Mouse (Mus musculus) T-helper 17 cell (primary cell): ENCODE data around the gene Arrdc5.

Source experiments
- in situ Hi-C, 2 experiments: fragments of 300-600 bp; cut with MboI, MseI; formaldehyde crosslinking; loops; 1 replicate in 1 of 2; 2 replicates in 1 of 2; pipeline ENCODE4 v1.15.1; 2025; ENCODE audit warnings: high pct_unique_total_duplicates in 2 of 2

Arrdc5 gene

DNA sequence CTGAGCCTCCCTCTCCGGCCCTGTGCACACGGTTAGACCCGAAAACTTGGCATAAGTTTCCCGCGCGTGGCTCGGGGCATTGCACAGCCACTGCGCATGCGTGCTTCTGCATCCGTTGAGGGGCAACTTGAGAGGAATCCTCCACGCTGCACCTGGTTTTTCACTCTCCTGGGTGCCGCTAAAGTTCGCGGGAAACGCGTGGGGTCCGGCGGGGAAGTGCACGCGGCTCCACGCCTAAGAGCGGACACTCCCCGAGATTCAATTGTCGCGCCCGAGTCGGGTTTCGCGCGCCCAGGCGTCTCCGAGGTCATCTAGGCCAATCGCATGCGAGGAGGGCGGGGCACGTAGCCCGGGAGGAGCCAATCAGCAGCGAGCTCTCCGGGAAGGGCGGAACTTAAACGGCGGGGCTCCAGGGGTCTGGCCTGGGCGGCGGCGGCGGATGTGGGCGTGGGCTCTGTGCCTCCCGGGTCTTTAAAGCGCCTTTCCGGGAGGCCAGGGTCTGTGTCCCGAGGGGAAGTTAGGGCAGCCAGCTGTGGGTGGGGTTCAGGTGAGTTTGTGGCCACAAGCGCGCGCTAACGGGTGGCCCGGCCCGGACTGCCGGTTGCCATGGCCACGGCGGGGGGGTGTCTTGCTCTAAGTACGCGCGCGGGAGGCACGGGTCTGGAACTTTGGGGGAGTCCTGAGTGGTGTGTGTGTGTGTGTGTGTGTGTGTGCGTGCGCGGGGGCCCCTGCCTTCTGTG, 3.9 kb upstream of the Arrdc5 start:
- in situ Hi-C loops: no loop called here

DNA sequence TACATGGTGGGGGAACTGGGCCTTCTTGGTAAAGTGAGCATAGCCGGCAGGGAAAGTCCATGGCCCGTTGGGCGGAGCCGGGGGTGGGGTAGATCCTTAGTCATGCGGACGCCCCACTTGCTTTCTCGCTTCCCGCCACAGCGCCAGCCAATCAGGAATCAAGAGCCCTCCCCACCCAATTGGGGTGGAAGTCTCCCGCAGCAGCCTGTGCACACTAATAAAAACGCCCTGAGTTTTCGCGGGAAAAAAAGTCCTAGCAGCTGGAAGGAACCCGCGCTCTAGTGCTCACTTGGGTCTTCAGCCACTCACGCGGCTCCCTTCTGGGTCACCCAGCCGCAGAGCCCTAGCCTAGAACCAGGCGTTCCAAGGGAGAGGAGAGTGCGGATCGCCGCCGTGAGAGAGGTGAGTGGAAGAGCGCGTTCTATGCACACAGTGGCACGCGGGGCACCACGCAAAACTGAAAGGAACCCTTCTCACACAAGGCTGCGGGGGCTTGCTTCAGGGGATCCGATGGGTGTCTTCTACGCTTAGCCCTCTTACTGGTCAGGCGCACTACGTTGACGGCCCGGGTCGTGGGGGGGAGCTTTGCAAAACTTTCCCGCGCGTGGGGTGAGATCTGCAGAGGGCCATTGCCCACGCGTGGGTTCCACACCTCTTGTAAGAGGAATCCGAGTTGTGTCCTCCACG, 3.2 kb upstream of the Arrdc5 start, which contains the start of gene Uhrf1:
Uhrf1 (plus strand) TSS at position 162 of the 687 bp plus-strand sequence.
- in situ Hi-C loops: no loop called here

DNA sequence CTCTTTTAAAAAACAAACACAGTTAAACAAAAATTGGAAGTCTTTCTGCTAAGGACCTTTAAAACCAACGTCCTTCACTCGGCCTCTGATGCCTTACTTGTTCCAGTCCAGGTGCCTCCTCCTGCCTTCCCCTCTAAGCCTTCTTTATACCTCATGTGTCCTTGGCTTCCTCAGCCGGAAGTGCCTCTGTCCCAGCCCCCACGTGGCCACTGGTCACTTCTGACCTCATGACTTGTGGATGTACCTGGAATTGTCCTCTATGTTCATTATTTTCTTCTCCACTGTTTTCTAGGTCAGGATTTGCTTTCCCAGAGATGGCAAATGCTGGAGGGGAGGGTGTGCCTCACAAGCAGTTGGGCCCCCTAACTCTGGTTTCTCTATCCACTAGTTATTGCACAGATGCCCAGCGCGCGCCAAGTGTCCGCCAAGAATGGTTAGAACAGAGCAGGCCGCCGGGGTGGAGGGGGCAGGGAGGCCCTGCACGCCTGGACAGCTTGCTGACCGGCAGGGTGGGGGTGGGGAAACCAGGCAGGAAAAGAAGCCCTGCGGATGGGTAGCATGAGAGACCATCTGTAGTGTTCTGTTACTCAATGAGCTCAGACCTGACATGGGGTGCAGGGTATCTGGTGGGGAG, 2.4 kb upstream of the Arrdc5 start:
- in situ Hi-C loops: no loop called here

DNA sequence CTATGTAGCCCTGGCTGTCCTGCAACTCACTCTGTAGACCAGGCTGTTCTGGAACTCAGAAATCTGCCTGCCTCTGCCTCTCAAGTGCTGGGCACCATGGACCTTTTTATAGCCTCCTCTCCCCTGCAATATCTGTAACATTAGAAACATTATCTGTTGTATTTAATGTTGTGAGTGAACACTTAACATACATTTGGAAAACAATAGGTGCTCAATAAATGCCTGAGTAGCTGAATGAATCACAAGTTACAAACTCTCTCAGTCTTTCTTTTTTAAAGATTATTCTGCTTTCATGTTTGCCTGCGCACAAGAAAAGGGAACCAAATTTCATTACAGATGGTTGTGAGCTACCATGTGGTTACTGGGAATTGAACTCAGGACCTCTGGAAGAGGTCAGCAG, 1.8 kb downstream of the Arrdc5 start:
- in situ Hi-C loops: no loop called here

DNA sequence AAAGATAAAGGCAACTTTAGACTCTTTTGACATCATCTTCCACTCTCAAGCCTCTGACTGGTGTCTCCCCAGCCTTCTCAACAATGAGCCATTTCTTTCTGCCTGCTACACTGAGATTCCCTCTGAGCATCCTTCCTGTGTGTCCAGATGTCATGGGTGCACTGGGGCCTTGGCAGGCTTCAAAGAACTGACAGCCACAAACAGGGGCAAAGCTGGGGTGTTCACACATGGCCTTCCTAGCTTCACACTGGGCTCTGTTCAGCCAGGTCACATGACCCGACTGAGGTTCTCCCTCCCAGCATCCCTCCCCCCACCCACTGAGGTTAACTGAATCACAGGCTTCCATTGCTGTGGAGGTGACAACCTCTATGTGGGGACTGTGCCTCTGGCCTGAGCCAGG, 3.9 kb downstream of the Arrdc5 start:
- in situ Hi-C loops: no loop called here

DNA sequence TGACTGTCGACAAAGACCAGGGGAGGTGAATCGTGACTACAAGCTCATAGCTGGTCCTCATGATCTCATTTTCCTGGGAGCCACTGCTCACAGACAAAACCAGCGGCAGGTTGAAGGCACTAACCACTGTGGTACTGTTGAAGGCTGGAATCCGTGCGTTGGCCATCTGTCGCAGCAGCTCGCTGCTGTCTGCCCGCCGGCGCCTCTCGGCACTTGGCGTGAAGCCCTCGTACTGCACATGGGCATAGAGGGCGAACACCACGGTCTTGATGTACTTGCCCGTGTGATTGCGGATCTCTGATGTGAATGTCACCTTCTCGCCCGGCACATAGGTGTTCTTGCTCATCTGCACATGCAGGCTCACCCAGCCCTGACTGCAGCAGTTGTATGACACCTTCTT, 5.8 kb downstream of the Arrdc5 start:
- in situ Hi-C loops: no loop called here

DNA sequence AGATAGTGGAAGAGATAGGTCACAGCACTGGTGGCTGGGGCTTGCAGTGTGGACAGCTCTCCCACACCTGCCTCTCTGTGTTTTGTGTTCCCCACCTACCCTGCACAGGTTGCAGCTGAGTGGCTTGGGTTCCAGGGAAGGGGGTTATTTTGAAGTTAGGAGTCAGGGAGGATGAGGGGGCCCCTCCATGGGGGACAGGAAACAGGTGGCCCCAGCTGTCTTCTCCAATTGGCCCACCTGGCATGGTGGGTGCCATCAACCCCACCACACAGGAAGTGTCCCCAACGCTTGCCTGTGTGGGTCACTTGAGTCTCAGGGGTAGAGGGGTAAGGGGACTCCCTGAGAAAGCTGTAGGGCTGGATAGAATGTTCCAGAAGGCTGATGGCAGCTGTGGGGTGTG, 6.8 kb downstream of the Arrdc5 start:
- in situ Hi-C loops: no loop called here

DNA sequence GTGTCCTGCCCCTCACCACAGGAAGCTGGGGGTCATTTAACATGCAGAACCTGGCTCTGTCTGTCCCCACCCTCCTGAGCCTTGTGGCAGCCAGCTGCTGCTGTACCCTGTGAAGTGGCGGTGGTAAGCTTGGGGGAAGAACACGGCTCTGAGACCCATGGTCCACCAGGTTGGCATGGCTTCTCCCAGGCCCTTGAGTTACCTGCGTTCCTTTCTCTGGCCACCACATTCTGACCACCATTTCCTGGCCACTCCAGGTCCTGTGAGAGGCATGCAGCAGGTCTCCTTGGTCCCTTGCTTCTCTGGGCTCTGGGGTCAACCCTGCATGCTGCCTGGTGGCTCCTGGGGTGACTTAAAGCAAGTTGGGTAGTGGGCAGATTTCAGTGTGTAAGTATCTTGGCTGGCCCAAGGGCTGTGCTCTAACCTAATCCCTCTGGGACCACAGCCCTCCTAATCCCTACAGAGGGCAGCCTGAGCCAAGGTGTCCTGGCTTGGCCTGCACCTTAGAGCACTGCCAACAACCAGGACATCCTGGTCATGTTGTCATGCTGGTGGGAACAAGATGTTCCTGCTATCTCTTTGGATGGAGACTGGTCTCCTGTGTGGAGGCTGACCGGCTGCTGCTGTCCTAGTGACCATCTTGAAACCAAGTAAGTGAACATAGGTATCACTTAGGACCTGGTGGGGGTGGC, 7.4 kb downstream of the Arrdc5 start, which contains the start of gene Plin3:
Plin3 (minus strand) TSS at position 343 of the 692 bp plus-strand sequence.
- in situ Hi-C loops: no loop called here

DNA sequence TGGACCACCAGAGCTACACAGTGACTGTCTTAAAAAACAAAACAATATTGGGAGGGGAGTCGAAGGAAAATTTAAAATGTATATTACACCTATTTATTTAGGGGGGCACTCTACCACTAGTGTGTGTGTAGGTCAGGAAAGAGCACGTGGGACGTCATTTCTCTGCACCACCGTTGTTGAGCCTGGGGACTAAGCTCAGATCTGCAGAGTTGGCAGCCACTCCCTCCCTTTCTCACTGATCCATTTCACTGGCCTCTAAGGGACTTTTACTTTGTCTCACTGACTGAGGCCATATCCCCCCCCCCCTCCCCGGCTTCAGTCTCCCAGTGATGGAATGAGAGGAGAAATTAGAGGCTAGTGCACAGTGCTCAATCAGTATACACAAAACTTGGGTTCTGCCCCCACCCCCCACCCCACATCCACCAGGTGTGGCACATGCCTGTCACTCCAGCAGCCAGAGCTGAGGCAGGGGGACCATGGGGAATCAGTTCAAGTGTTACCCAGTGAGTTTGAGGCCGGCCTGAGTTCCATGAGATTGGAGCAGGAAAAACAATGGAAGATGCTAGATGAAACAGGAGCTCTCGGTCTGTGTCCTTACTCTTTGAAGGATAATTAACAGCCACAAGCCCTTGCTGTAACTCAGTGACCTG, 8.1 kb downstream of the Arrdc5 start:
- in situ Hi-C loops: no loop called here

DNA sequence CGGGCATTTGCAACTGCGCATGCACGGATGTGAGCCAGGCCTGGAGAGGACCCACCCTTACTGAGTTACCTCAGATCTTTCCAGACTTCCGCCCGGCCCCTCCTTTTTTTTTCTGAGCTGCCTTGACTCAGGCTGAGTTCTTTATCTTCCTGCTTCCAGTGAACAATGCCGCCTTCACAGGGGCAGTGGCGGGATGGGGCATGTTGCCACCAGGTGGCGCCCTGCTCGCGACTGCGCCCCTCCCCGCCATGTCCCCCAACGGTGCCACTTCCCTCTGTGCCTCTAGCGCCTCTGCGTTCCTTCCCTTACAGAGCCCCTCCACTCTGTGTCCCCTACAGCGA, 8.9 kb downstream of the Arrdc5 start:
- in situ Hi-C loops: no loop called here

DNA sequence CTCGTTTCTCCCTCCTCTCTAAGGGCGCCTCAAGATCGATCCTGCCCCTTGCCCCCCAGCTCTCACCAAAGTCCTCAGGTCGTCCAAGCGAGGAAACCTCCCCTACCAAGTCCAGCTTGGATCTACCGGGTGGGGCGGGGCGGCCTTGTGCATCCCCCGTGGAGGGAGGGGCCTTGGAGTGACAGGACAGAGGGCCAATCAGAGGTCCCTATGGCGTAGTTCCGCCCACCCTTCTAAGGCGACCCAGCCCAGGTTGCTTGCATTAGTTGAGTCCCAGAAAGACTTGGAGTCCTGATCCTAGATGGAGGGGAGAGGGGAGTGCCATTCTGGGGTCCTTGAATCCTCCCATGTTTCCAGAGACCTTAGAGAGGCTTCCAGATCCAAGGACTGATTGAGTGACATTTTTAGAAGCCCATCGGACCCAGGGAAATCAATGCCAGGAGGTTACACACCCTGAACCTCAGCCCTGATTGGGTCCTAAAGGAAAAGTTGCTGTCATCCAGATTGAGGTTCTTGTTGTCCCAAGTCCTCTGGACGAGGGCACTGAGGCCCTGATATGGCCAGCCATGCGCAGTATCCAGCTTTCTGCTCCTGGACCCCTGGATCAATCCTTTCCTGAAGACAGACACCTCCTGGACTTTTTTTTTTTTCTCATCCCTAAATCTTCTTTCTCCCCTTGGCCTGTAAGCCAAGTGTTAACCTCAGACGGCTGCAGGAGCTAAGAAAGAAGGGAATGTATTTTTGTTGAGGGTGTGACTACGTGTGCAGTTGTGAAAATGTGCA, 9.5 kb downstream of the Arrdc5 start:
- in situ Hi-C loops: no loop called here

DNA sequence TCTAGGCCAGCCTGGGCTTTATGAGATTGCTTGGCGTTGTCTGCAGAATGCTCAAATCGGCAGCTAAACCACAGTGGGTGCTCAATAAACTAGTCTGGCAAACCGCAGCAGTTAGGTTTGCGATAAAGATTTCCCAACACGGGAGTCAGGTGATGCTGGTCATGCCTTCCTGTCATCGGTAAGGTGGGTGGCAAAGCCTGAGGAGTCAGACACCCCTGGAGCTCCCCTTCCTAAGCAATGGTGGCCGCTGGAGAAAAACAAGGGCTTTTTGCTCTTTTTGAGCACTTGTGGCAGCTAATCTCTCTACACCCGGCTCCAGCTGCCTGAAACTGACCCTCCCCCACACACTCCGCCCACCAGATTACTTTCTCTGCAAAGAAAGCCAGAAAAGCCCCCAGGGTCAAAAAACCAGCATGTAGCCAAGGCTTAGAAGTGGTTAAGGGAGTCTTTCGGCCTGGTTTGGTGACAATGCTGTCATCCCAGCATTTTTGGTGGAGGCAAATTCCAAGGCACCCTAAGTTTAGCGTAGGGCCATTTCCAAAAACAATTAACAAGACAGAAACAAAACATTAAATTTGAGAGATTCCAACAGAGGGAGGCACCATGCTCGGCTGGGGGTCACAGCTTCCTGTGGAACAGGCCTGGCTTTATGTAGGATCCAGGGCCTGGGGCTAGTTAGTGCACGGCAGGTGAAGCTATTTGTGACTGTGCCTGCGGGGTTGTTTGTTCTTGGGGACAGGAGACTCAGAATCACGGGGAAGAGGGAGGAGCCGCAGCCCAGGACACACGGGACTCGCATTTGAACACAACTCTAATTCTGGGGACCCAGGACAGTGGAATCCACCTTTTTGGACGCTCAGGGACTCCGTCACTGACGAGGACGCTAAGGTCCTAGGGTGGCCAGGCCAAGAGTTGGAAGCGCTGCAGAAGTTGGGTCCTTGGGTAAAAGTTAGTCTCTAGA, 10.4 kb downstream of the Arrdc5 start:
- in situ Hi-C loops: no loop called here

DNA sequence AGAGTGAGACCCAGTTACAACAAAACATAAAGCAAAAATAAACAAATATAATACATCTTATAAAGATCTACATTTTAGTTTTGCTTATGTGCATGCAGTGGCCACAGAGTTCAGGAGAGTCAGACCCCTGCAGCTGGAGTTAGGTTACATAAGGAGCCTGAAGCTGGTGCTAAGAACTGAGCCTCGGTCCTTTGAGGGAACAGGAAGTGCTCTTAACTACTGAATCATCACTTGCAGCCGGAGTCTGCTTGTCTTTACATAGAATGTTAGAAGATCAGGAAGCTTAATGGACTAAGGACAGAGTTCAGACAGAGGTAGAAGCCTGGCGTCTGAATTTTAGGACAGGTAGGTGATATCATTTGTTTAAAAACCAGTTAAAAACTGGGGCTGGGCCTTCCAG, 11.2 kb downstream of the Arrdc5 start:
- in situ Hi-C loops: no loop called here

DNA sequence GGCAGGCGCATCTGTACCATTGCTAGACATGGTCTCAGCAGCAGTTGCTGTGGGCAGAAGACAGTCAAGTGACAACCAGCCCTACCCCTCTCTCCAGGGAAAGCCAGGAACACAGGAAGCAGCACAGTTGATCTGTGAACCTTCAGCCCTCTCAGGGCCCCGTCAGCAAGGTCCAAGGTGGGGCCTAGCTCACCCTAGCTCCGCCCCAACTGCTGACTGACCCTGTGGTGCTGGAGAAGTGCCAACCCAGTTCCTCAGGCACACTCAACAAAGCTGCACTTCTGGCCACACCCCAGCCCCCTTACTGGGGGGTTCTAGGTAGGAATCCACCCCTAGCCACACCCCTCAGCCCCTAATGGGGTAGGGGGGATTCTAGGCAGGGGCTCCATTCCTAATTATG, 12.3 kb downstream of the Arrdc5 start:
- in situ Hi-C loops: no loop called here

DNA sequence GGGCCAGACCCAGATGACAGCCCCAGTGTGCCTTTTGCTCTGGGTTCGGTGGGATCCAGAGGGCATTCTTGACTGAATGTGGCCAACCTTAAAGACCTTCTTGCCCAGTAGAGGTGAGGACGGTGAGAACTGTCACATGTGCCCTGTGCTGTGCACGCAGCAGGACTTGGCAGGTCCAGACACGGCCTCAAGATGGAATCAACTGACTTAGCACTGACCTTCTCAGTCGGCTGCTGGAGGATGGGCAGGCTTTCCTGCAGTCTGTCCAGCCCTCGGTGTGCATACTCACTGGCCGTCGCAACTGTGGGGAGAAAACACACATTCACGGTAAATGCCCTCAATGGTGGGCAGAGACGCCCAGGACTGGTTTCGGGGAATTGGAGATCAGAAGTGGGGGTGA, 14.1 kb downstream of the Arrdc5 start:
- in situ Hi-C loops: no loop called here

DNA sequence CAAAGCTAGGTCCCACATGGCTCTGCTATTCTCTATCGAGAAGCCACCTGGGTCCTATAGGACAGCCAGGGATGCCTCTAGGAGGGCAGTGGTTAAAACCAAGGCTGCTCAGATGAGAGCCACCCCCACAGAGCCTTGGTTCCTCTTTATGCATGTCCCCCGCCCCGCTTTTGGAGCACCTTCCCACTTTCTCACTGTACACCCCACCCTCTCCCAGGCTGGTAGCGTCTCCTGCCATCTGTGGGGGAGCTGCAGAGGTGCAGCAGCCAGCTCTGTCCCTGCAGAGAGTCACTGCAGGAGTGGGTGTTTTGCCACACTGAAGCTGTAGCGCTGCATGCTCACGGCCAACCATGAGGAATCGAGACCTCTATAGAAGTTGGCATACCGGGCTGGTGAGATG, 16.8 kb downstream of the Arrdc5 start:
- in situ Hi-C loops: no loop called here

DNA sequence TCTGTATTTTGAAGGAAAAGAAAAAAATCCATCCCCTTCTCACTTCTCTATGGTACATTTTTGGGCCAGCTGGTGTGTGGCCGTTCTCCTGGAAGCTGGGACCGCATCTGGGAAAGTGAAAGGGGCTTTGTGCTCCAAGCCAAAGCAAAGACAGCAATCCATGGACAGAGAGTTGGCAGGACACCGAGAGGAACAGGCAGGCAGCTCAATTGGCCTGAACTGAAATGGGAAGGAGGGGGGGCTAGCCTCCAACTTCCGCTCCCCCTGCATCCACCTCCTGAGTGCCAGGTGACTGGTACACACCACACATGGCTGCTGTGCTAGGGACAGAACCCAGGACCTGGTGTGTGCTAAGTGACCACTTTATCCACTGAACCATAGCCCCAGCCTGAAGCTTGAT, 17.3 kb downstream of the Arrdc5 start:
- in situ Hi-C loops: no loop called here

DNA sequence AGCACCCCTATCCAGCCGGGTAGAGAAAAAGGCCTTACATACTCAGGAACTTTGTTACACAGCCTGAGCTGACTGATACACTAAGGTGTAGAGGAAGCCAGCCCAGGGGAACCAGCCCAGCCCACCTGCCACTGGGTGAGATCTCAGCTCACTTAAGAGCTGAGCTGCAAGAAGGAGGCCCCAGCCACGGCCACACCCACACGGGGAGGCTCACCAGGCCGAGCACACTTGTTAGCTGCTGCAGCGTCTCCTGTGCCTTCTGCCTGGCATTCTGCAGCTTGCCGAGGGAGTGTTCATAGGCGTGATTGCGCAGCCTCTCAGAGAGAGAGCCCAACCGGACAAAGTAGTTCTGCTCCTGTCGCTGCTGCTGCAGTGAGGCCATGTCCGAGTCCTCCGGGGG, 18.9 kb downstream of the Arrdc5 start:
- in situ Hi-C loops: no loop called here

DNA sequence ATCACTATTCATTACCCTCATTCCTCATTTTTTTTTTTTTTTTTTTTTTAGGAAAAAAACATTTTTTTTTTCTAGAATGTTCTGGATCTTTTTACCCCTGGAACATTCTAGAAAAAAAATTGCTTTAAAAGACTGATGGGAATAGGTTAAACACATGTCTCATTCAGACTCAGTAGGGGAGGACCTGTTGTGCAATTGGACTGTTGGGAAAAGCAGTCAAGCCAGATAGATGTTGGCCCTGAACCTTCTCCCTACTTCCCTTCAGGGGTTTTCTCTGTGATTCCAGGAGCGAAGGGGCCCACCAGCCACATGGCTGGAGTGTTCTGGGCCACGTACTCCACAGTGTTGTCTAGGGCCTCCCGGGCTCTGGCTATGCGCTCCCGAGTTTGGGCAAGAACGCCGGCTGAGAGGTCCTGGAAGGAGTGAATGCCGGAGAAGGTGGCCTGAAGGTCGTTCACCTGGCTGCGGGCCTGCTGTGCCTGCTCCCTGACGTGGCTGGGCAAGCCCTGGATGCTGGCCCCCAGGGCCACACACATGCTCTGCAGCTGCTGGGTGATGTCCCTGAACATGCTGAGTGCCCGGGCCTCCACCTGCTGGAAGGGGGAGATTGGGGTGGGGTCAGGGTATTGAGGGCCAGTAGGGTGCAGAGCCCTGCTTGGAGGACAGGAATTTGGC, 20.5 kb downstream of the Arrdc5 start:
- in situ Hi-C loops: no loop called here
